Mouse (Mus musculus) left cerebral cortex, postnatal 4 days (tissue): Measurements from ENCODE around the gene Ptpn20. TPM values are rescaled to one million over a fixed set of nuclear protein-coding genes. Genes with fewer than 3 reads are reported as not detected.
A peak's percentile ranks its signal among the peaks of the same experiment; 100 is the strongest.

ENCODE experiments used
- DNase-seq: peaks from one replicate; pipeline ENCODE4 v3.0.0-alpha.2; 2022
- intact Hi-C: fragments of 180-260 bp; cut with DNase I; formaldehyde crosslinking; loops from one replicate; pipeline ENCODE4 v1.15.1; 2025
- total RNA-seq, 2 experiments: library from RNA; stranded (reverse); gene quantifications; 2 replicates each; pipeline ENCODE4 v1.2.3; 2021

The Ptpn20 gene
- total RNA-seq, 2 experiments from 2014 or later = 0.93 to 1.3 TPM

DNA sequence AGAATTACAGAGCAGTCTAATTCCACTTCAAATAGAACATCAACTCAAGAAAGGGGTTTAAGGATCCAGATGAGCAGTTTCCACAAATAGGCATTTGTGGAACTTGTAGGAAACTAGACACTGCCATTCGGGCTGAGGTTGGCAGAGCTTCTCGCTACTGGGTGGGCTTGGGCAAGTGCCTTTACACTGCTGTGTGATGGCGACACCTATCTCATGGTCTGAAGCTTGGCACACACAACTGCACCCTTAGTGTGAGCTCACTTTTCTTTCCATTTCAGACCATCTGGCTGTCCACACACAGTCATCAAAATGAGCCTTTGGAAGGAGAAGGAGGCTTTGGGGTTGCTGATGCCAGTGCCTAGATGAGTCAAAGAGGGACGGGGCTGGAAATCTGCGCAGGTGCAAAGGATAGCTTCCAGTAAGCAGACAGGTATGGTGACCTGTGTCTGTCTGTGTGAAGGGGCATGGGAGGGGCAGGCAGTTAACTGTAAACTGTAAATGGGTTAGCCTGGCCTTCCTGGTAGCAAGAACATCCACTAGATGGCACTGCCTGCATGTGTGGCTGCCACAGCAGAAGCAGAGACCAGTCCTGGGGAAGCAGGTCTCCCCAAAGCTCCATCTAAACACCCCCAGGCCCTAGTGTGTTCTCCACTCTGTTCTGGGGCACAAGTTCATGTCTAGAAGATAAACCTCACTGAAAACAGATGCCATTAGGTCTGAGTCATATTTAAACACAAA, 84.5 kb downstream of the Ptpn20 start:
- intact Hi-C loops = loop anchor here (2.0 to 10.0 kb wide), 2 partner anchors 257 to 401 kb away; no protein-coding TSS in a partner anchor

DNA sequence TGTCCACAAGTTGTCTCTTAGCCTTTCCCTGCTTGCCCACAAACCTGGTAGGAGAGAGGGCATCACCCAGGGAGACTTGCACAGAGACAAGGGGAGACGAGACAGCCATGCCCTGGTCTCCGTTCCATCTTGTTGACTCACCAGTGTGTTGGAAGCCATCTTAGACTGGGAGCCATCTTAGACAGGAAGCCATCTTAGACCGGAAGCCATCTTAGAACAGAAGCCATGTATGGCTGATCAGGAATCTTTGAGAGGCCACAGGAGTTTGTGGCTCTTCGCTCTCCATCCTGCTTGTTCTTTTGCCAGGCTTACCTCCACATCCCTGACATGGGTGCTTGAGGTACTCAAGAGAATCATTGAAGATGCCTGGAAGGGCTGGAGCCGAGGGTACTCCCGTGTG, 89.0 kb downstream of the Ptpn20 start:
- intact Hi-C loops = loop anchor here (10.0 kb wide), 1 partner anchor 397 kb away; no protein-coding TSS in a partner anchor
- DNase-seq = no peak

More for the DNA sequence above, 84.5 kb downstream of the Ptpn20 start:
- peak; percentile 59 for DNase-seq

DNA sequence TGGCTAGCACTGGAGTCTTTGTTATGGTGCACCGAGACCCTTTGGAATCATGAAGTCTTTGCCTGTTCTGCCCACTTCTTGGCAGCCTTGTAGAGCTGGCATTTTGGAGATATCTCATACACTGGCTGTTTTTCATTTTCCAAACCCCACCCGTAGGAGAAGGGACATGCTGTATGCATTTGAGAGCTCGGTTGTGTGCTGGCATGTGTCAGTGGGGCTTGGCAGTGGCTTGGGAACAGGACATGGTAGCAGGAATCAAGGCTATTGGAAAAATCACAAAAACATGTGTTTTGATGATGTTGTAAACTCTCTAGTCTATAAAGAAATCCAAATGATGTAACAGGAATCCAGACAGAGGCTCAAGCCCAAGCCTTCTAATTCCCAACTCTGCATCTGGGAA, 89.7 kb downstream of the Ptpn20 start:
- intact Hi-C loops = loop anchor here (10.0 kb wide), 1 partner anchor 396 kb away; no protein-coding TSS in a partner anchor
- DNase-seq = no peak

DNA sequence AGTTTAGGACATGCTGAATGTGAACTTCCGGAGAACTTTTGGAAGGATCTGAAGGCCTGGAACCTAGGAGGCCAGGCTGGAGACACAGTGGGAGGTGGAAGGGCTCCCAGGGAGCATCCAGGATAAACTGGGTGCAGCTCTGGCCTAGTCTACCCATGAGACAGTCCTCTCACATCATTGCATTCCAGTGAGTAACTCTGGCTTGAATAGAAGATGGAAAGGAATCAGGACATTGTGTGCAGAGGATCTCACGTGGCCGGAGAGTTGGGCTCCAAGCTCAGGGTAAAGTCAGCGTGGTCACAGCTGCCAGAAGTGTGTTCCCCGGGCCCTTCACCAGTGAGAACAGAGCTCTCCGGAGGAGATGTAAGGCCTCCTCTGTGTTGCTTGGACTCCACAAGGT, 91.6 kb downstream of the Ptpn20 start:
- intact Hi-C loops = no loop called here
- DNase-seq = no peak

DNA sequence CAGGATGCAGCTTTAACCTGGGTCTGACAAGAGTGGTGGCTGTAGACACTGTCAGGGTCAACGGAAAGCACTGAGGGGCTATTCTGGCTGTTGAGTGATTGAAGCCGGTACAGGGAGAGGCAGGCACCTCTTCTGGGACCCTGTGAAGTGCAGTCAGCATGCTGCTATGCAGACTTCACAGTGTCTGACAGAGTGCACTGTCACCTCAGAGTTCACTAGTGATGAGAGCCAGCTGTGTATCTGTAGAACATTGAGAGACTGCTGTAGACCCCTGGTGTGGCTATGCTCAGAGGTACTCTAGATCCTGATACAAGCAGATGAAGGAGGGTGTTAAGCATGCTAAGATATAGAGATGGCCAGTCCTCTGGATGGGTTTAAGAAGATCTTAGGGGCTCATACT, 93.8 kb downstream of the Ptpn20 start:
- intact Hi-C loops = no loop called here
- DNase-seq = no peak

DNA sequence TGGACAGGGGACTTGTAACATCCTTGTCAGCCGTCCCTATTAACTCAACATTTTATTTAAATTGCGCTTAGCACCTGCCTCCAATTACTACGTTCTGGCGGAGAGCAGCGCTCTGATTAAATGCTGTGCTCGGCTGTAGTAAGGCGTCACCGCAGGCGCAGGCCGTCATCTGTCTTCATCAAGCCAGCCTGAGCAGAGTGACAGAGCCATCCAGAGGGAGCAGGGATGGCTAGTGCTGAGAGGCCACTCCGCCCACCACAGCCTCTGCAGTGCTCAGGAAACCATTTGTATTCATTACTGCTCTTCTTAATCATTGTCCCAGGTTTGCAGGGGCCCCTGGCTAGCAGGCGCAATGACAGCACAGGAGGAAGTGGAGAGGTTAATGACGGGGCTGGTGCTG, 94.7 kb downstream of the Ptpn20 start:
- DNase-seq = peak; percentile 41
- intact Hi-C loops = no loop called here

DNA sequence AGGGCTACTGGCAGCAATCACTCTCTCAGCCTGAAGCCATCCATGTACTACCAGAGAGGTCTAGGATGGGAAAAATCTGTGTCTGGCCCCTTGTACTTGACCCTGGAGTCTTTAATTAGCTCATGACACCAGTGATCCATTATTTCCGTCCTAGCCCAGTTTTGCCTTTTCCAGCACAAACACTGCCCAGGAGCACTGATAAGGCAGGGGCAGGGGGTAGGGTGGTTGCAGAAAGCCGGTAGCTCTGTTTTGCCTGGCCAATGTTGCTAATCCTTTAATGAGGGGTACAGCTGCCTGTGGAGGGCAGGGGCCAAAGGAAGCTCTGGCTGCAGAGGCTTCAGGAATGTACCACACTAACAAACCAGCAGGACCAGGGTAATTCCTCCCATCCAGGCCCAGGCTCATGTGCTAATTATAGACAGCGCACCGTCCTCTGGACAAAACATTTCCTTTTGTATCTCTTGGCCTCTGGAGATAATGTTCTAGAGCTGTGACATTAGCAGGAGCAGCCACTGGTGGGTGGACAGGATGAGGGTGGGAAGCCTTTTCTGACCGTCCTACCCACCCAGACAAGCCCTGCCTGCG, 98.5 kb downstream of the Ptpn20 start:
- DNase-seq = no peak
- intact Hi-C loops = no loop called here

DNA sequence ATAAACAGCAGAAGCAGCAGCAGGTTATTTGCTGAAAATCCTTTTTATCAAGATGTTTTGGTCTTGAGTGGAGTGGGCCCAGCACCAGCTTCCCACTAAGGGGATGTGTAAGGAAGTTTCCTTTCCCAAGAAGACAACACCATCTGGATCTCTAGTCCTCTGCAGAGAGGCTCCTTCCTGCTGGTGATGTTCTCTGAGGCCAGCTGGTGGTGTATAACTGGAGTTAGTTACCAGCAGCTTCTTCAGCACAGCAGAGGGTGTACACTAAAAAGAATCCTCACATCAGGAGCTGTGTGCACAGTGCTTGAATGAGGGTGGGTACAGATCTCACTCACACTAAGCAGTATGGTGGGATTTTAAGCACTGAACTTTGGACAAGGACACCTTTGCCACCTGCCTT, 100.0 kb downstream of the Ptpn20 start:
- DNase-seq = no peak
- intact Hi-C loops = no loop called here

Other genes with a start within 250 kb of the Ptpn20 start
- 100 to 1,000 TPM; 205 to 224 TPM for gene Mapk8, start 142.0 kb upstream of the Ptpn20 start, total RNA-seq
- 1 to 10 TPM in 1 of 2 experiments, under 1 TPM in 1; 0.46 to 1.6 TPM for gene Frmpd2, start 117.5 kb upstream of the Ptpn20 start, total RNA-seq